Mouse (Mus musculus) adrenal gland, postnatal 25 days (tissue): ENCODE results near the gene Kcnma1. TPM values are rescaled to one million over a fixed set of nuclear protein-coding genes. Genes with fewer than 3 reads are reported as not detected.
A peak's percentile ranks its signal among the peaks of the same experiment; 100 is the strongest.

Experiments
- DNase-seq: peaks from one replicate; pipeline ENCODE4 v3.0.0; 2021; ENCODE audit warnings: mixed read lengths
- total RNA-seq: library from RNA; stranded (reverse); gene quantifications from 2 replicates; pipeline ENCODE4 v1.2.3, GENCODE M21; 2021

The Kcnma1 gene
- total RNA-seq, 1 experiment from 2014 or later = 64.0 TPM

- DNase-seq = no peak
Observed at GRCm38 (mm10) chr14:23774542-23774941, 239.7 kb downstream of the Kcnma1 start.

- no peak for DNase-seq
Observed at GRCm38 (mm10) chr14:23772685-23773084, 241.6 kb downstream of the Kcnma1 start.

- no peak for DNase-seq
Observed at GRCm38 (mm10) chr14:23771794-23772193, 242.5 kb downstream of the Kcnma1 start.

- no peak for DNase-seq
Observed at GRCm38 (mm10) chr14:23762471-23762870, 251.8 kb downstream of the Kcnma1 start.

GRCm38 (mm10) chr14:23759626-23760025, 254.7 kb downstream of the Kcnma1 start:
- no peak for DNase-seq

GRCm38 (mm10) chr14:23758421-23758820, 255.9 kb downstream of the Kcnma1 start:
- DNase-seq = no peak

GRCm38 (mm10) chr14:23748011-23748410, 266.3 kb downstream of the Kcnma1 start:
- DNase-seq = peak; percentile 24

GRCm38 (mm10) chr14:23746976-23747375, 267.3 kb downstream of the Kcnma1 start:
- DNase-seq = no peak

GRCm38 (mm10) chr14:23741531-23741930, 272.8 kb downstream of the Kcnma1 start:
- no peak for DNase-seq

- DNase-seq = no peak
Observed at GRCm38 (mm10) chr14:23734200-23734599, 280.1 kb downstream of the Kcnma1 start.

- DNase-seq = no peak
Observed at GRCm38 (mm10) chr14:23729377-23729776, 284.9 kb downstream of the Kcnma1 start.

- no peak for DNase-seq
Observed at GRCm38 (mm10) chr14:23723701-23724430, 290.4 kb downstream of the Kcnma1 start.

- no peak for DNase-seq
Observed at GRCm38 (mm10) chr14:23719246-23719645, 295.0 kb downstream of the Kcnma1 start.

- DNase-seq = no peak
Observed at GRCm38 (mm10) chr14:23718667-23719066, 295.6 kb downstream of the Kcnma1 start.

- no peak for DNase-seq
Observed at GRCm38 (mm10) chr14:23714396-23715131, 299.7 kb downstream of the Kcnma1 start.

GRCm38 (mm10) chr14:23712891-23713290, 301.4 kb downstream of the Kcnma1 start:
- DNase-seq = no peak

GRCm38 (mm10) chr14:23710954-23711353, 303.3 kb downstream of the Kcnma1 start:
- no peak for DNase-seq

GRCm38 (mm10) chr14:23706837-23707236, 307.5 kb downstream of the Kcnma1 start:
- DNase-seq = no peak

- no peak for DNase-seq
Observed at GRCm38 (mm10) chr14:23705647-23706046, 308.6 kb downstream of the Kcnma1 start.

- DNase-seq = no peak
Observed at GRCm38 (mm10) chr14:23704303-23704702, 310.0 kb downstream of the Kcnma1 start.

- no peak for DNase-seq
Observed at GRCm38 (mm10) chr14:23696341-23696740, 317.9 kb downstream of the Kcnma1 start.

GRCm38 (mm10) chr14:23689681-23690080, 324.6 kb downstream of the Kcnma1 start:
- DNase-seq = no peak

- no peak for DNase-seq
Observed at GRCm38 (mm10) chr14:23688513-23688912, 325.8 kb downstream of the Kcnma1 start.
